Mouse (Mus musculus): Measurements from ENCODE around the gene Smim20.

DNA sequence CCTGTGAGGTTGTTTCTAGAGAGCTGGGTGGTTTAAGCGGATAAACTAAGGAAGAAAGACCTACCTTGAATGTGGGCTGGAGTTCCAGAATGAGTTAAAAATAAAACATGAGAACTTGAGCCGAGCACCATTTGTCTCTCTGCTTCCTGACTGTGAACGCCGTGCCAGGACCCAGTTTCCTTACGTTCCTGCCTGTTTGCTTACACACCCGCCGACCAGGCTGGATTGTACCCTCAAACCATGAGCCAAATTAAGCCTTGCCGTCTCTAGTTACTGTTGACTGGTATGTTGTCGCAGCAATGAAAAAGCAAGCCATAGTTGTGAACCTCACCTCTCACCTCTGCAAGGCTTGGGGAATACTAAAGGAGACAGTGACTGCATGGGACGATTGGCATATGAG lies 4.9 kb upstream of the Smim20 start:
- TF ChIP-seq CTCF (IDR thresholded peaks at IDR 0.05; ENCODE audit: low read depth) (no peak), EP300 (IDR thresholded peaks at IDR 0.05; ENCODE audit: low read depth) (no peak)
